Mouse (Mus musculus): ENCODE measurements around the gene Srl. TPM values are rescaled to one million over a fixed set of nuclear protein-coding genes. Genes with fewer than 3 reads are reported as not detected.
A peak's percentile ranks its signal among the peaks of the same experiment; 100 is the strongest.

Gene Srl
- polyA plus RNA-seq, 1 experiment from 2014 or later = 28.9 TPM

- H3K4me3 ChIP-seq = no peak overlapping the region
- ATAC-seq (ENCODE audit: low read depth) = no peak
- H3K9ac ChIP-seq = no peak overlapping the region
- 0 out of 2 replicates have a peak, but pooled peaks cover 3% of the 10 kb centered on the region for H3K4me1 ChIP-seq (replicated peaks)
- no peaks in the 10 kb centered on the region for H3K9me3 ChIP-seq
- no peak overlapping the region for H3K27ac ChIP-seq (replicated peaks)
- 47% methylated on average over 4 of the region's 4 CpGs for WGBS
- no peaks in the 10 kb centered on the region for H3K36me3 ChIP-seq
- no peaks in the 10 kb centered on the region for H3K27me3 ChIP-seq
- H3K4me2 ChIP-seq = no peak overlapping the region
These were observed 29.1 kb upstream of the Srl start for GRCm38 (mm10) chr16:4570737-4571136.

- Histone ChIP-seq H3K4me2 (no peak overlapping the region), H3K27ac (replicated peaks) (no peak overlapping the region), H3K9me3 (no peaks in the 10 kb centered on the region), H3K4me1 (replicated peaks) (0 out of 2 replicates have a peak, but pooled peaks cover 3% of the 10 kb centered on the region), H3K36me3 (no peaks in the 10 kb centered on the region), H3K9ac (no peak overlapping the region), H3K4me3 (no peak overlapping the region), H3K27me3 (no peaks in the 10 kb centered on the region)
- ATAC-seq (ENCODE audit: low read depth) = peak; percentile 25; the same call in 1 of the 2 replicates
- 17% methylated on average over 4 of the region's 4 CpGs for WGBS
These were observed 26.3 kb upstream of the Srl start for GRCm38 (mm10) chr16:4567912-4568311.

GRCm38 (mm10) chr16:4560145-4560952, 18.7 kb upstream of the Srl start:
- peaks cover 25% of the 10 kb centered on the region for H3K4me1 ChIP-seq (replicated peaks)
- 1% methylated on average over 43 of the region's 43 CpGs for WGBS
- ATAC-seq (ENCODE audit: low read depth) = peak; percentile 5
- H3K27me3 ChIP-seq = no peaks in the 10 kb centered on the region
- peak overlapping the region; percentile 78 for H3K4me3 ChIP-seq
- H3K36me3 ChIP-seq = no peaks in the 10 kb centered on the region
- H3K9ac ChIP-seq = peak overlapping the region; percentile 83
- peak overlapping the region; percentile 94 for H3K27ac ChIP-seq (replicated peaks)
- H3K4me2 ChIP-seq = peak overlapping the region; percentile 93
- no peaks in the 10 kb centered on the region for H3K9me3 ChIP-seq

DNA sequence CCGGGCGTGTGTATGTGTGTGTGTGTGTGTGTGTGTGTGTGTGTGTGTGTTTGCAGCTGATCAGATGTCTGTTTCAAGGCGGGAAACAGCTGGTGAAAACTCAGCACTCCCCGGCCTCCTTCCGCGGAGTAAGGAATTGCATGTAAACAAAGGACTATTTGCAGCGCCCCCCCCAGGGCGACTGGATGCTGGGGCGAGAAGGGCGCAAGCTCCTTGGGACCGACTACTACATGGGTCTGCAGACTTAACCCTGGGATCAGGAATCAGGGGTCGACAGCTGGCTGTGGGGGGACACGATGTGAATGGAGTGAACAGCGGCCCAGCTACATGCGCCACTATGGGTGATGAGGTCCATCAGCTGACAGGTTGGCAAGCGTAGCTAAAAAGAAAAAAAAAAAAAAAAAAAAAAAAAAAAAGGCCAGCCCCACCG, 18.1 kb upstream of the Srl start, which contains the start of gene Tfap4:
Tfap4 (minus strand) TSS at position 140 of the 430 bp plus-strand sequence.
- no peaks in the 10 kb centered on the region for H3K36me3 ChIP-seq
- peak within 1 kb of the TSS; percentile 93 for H3K4me2 ChIP-seq
- H3K4me1 ChIP-seq (replicated peaks) = peaks cover 25% of the 10 kb centered on the region
- 0% methylated on average over 15 of the region's 17 CpGs for WGBS
- H3K4me3 ChIP-seq = peak within 1 kb of the TSS; percentile 78
- H3K27me3 ChIP-seq = no peaks in the 10 kb centered on the region
- H3K27ac ChIP-seq (replicated peaks) = peak within 1 kb of the TSS; percentile 94
- ATAC-seq (ENCODE audit: low read depth) = peak; percentile 24
- H3K9me3 ChIP-seq = no peaks in the 10 kb centered on the region
- H3K9ac ChIP-seq = peak within 1 kb of the TSS; percentile 83

- Histone ChIP-seq H3K27me3 (no peaks in the 10 kb centered on the region), H3K27ac (replicated peaks) (peak overlapping the region; percentile 94), H3K4me1 (replicated peaks) (peaks cover 25% of the 10 kb centered on the region), H3K4me2 (peak overlapping the region; percentile 93), H3K36me3 (no peaks in the 10 kb centered on the region), H3K9ac (peak overlapping the region; percentile 83), H3K9me3 (no peaks in the 10 kb centered on the region), H3K4me3 (peak overlapping the region; percentile 78)
- under 1% methylated on average over 42 of the region's 43 CpGs for WGBS
- ATAC-seq (ENCODE audit: low read depth) = peak; percentile 51
These were observed 17.5 kb upstream of the Srl start for GRCm38 (mm10) chr16:4558980-4559631.

GRCm38 (mm10) chr16:4558384-4558979, 16.9 kb upstream of the Srl start:
- peak overlapping the region; percentile 93 for H3K4me2 ChIP-seq
- 1% methylated on average over 38 of the region's 38 CpGs for WGBS
- peak; percentile 95 for ATAC-seq (ENCODE audit: low read depth)

GRCm38 (mm10) chr16:4557949-4558348, 16.3 kb upstream of the Srl start:
- Histone ChIP-seq H3K9me3 (no peaks in the 10 kb centered on the region), H3K4me1 (replicated peaks) (peaks cover 34% of the 10 kb centered on the region), H3K36me3 (no peaks in the 10 kb centered on the region), H3K9ac (peak overlapping the region; percentile 83), H3K4me2 (peak overlapping the region; percentile 93), H3K27ac (replicated peaks) (peak overlapping the region; percentile 94), H3K4me3 (peak overlapping the region; percentile 78), H3K27me3 (no peaks in the 10 kb centered on the region)
- under 1% methylated on average over 19 of the region's 19 CpGs for WGBS
- peak; percentile 67 for ATAC-seq (ENCODE audit: low read depth)

More at GRCm38 (mm10) chr16:4558384-4558979, 16.9 kb upstream of the Srl start:
- Histone ChIP-seq H3K9ac (peak overlapping the region; percentile 83), H3K27ac (replicated peaks) (peak overlapping the region; percentile 94), H3K36me3 (no peaks in the 10 kb centered on the region), H3K4me3 (peak overlapping the region; percentile 78), H3K27me3 (no peaks in the 10 kb centered on the region), H3K9me3 (no peaks in the 10 kb centered on the region), H3K4me1 (replicated peaks) (peaks cover 29% of the 10 kb centered on the region)

- H3K9me3 ChIP-seq = no peaks in the 10 kb centered on the region
- H3K4me2 ChIP-seq = peak overlapping the region; percentile 93
- peak overlapping the region; percentile 78 for H3K4me3 ChIP-seq
- H3K27ac ChIP-seq (replicated peaks) = peak overlapping the region; percentile 94
- H3K27me3 ChIP-seq = no peaks in the 10 kb centered on the region
- ATAC-seq (ENCODE audit: low read depth) = no peak
- peak overlapping the region; percentile 83 for H3K9ac ChIP-seq
- H3K4me1 ChIP-seq (replicated peaks) = peaks cover 42% of the 10 kb centered on the region
- no peaks in the 10 kb centered on the region for H3K36me3 ChIP-seq
- 85% methylated on average over 1 of the region's 1 CpGs for WGBS
These were observed 15.5 kb upstream of the Srl start for GRCm38 (mm10) chr16:4557085-4557484.

GRCm38 (mm10) chr16:4555555-4555954, 13.9 kb upstream of the Srl start:
- H3K9me3 ChIP-seq = no peaks in the 10 kb centered on the region
- WGBS = 87% methylated on average over 1 of the region's 1 CpGs
- H3K4me2 ChIP-seq = no peak overlapping the region
- no peak overlapping the region for H3K9ac ChIP-seq
- no peak overlapping the region for H3K4me3 ChIP-seq
- no peak for ATAC-seq (ENCODE audit: low read depth)
- peaks cover 4% of the 10 kb centered on the region for H3K36me3 ChIP-seq
- peaks cover 41% of the 10 kb centered on the region for H3K4me1 ChIP-seq (replicated peaks)
- H3K27me3 ChIP-seq = no peaks in the 10 kb centered on the region
- no peak overlapping the region for H3K27ac ChIP-seq (replicated peaks)

- Histone ChIP-seq H3K27me3 (no peaks in the 10 kb centered on the region), H3K27ac (replicated peaks) (peak overlapping the region; percentile 24; the same call in 1 of the 2 replicates), H3K9me3 (no peaks in the 10 kb centered on the region), H3K9ac (peak overlapping the region; percentile 41; the same call in 1 of the 2 replicates), H3K4me3 (no peak overlapping the region), H3K36me3 (peaks cover 21% of the 10 kb centered on the region), H3K4me1 (replicated peaks) (peaks cover 36% of the 10 kb centered on the region), H3K4me2 (no peak overlapping the region)
- 64% methylated on average over 6 of the region's 6 CpGs for WGBS
- ATAC-seq (ENCODE audit: low read depth) = no peak
These were observed 11.4 kb upstream of the Srl start for GRCm38 (mm10) chr16:4552829-4553550.

DNA sequence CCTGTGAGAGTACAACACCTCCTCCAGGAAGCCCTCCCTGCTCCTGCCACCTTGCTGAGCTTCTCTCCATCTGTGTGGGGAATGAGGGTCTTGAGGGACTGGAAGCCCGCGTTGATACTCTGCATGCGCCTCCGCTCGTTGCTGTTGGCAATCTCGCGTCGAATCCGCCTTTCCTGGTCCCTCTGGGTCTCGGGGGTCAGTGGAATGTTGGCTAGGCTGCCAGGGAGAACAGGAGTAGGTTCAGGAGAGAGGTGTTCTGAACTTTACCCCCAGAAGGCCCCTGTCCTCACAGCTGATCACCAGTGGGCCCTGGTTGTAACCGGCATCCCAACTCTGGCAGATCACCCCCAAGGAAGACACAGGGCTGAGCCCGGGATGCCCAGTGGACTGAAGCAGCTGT, 10.3 kb upstream of the Srl start:
- Histone ChIP-seq H3K4me1 (replicated peaks) (peaks cover 25% of the 10 kb centered on the region), H3K9ac (no peak overlapping the region), H3K27ac (replicated peaks) (no peak overlapping the region), H3K27me3 (no peaks in the 10 kb centered on the region), H3K36me3 (peaks cover 27% of the 10 kb centered on the region), H3K4me3 (no peak overlapping the region), H3K9me3 (no peaks in the 10 kb centered on the region), H3K4me2 (no peak overlapping the region)
- WGBS = 93% methylated on average over 12 of the region's 12 CpGs
- no peak for ATAC-seq (ENCODE audit: low read depth)

Data from neural tube, embryonic 13.5 days (tissue).